Mouse (Mus musculus) left cerebral cortex, postnatal 14 days (tissue): ENCODE results near the gene Arhgap1. TPM values are rescaled to one million over a fixed set of nuclear protein-coding genes. Genes with fewer than 3 reads are reported as not detected.
"Not testable (repeated sequence)": the region's sequence is repeated elsewhere in the genome, so short reads cannot be mapped to it uniquely, and the experiment has no call there.

Experiments used
- DNase-seq, 2 experiments: peaks; one replicate each; pipeline ENCODE4 v3.0.0; 2021 to 2022; ENCODE audit warnings: low spot score in 2 of 2, mixed read lengths in 1 of 2
- intact Hi-C: fragments of 180-260 bp; cut with DNase I; formaldehyde crosslinking; loops from one replicate; pipeline ENCODE4 v1.15.1; 2025
- long read RNA-seq, 2 experiments: library from polyadenylated mRNA; stranded (forward); transcript quantifications; one replicate each; pipeline ENCODE4 v2.0.0; 2021
- total RNA-seq, 2 experiments: library from RNA; stranded (reverse); gene quantifications; 2 replicates each; pipeline ENCODE4 v1.2.3; 2021

The Arhgap1 gene
- total RNA-seq, result 10 to 100 TPM; 80.3 to 88.9 TPM
- long read RNA-seq, experiment 1, transcript Arhgap1-204 (13 exons, 2,883 nt), result minor isoform, 5 of 55 reads
- long read RNA-seq, experiment 1, transcript Arhgap1-201 (14 exons, 2,866 nt), result minor isoform, 6 of 55 reads
- long read RNA-seq, experiment 1, transcript Arhgap1-208 (3 exons, 784 nt), result minor isoform, 5 of 55 reads
- long read RNA-seq, experiment 1, transcript Arhgap1-202 (14 exons, 3,201 nt), result major isoform, 10 of 55 reads
- long read RNA-seq, experiment 1, partial matches to known transcripts, result 18 of 55 reads
- long read RNA-seq, experiment 1, other reads (novel, unspliced or antisense), result 11 of 55 reads
- long read RNA-seq, experiment 2, transcript Arhgap1-202 (14 exons, 3,201 nt), result major isoform, 12 of 35 reads
- long read RNA-seq, experiment 2, partial matches to known transcripts, result 8 of 35 reads
- long read RNA-seq, experiment 2, other reads (novel, unspliced or antisense), result 10 of 35 reads

DNA sequence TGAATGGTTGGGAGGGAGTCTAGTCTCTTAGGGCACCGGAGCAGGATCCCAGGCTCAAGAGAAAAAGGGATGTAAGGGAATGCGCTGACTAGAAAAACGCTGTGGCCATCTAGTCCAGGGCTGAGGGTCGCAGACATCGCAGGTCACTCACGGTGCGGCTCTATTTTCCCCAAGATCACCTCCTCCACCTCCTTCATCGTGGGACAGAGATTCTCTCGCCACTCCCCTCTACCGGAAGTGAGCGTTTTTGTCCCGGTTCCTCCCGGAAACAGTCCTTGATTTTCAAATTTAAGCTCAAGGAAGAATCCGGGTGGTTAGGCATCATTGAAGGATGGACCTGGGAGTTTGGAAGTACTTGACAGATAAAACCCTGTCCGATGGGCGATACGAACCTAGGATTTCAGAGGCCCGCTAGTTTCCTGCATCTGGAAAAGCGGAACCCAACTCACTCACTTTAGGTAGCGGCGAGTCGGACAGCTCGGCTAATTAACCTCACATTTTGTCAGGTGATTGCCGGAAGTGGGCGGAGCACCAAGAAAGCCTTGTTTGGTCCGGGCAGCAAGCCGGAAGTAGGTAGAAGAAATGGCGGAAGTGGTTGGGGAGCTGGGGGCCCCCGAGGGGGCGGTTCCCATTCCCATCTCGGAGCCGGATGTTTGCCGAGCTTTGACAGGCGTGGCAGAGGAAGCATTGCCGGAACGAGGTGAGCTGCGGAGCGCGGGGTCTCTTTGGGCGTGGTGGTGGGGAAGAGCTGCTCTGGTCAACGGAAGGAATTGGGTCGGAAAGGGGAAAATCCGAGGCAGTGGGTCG, at the start of gene Arhgap1, which contains the start of gene Zfp408:
Gene Arhgap1, plus strand, starts transcription at position 308 of the 807 bp plus-strand sequence.
Gene Zfp408, minus strand, starts transcription at position 239 of the 807 bp plus-strand sequence.
- intact Hi-C loops, result no loop called here
- peak; percentile 97 to 98 for DNase-seq

DNA sequence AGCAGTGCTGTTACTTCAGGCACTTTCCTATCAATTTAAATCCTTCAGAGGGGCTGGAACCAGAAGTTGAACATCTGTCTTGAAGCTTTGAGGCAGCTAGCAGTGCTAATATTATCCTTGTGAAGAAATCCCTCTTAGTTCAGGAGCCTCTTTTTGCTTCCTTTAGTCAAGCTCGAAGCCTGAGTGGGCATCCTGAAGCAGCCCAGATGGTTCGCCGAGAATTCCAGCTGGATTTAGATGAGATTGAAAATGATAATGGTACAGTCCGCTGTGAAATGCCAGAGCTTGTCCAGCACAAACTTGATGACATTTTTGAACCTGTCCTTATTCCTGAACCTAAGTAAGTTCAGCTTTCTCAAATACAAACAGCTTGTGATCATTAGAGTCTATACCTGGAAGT, 49.2 kb upstream of the Arhgap1 start:
- DNase-seq, result peak; percentile 28 to 50
- intact Hi-C loops, result loop anchor here (5.0 kb wide), 1 partner anchor 33 kb away; no protein-coding TSS in a partner anchor

GRCm38 (mm10) chr2:91602389-91602788, 47.3 kb upstream of the Arhgap1 start:
- intact Hi-C loops, result loop anchor here (5.0 kb wide), 1 partner anchor 35 kb away; no protein-coding TSS in a partner anchor
- no peak for DNase-seq

- intact Hi-C loops, DNase-seq: not testable (repeated sequence)
Measured at GRCm38 (mm10) chr2:91609370-91609769, 40.3 kb upstream of the Arhgap1 start.

DNA sequence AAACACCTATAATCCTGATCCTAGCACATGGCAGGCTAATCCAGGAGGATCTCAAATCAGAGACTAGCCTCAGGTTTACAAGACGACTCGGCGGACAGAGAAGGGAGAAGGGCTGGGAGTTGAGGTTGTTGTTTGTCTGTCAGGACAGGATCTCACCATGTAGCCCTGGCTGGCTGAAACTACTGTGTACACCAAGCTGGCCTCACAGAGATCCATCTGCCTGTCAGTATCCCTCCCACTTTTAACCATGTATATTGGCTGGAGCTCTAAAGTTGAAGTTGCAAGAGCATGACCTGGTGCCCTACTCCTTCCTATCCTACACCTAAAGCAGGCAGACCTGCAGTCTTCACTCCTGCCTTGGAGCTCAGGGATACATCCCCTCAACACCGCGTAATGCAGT, 27.3 kb upstream of the Arhgap1 start:
- intact Hi-C loops, result no loop called here
- DNase-seq, result no peak

- intact Hi-C loops, DNase-seq: not testable (repeated sequence)
Measured at GRCm38 (mm10) chr2:91623366-91623765, 26.3 kb upstream of the Arhgap1 start.

DNA sequence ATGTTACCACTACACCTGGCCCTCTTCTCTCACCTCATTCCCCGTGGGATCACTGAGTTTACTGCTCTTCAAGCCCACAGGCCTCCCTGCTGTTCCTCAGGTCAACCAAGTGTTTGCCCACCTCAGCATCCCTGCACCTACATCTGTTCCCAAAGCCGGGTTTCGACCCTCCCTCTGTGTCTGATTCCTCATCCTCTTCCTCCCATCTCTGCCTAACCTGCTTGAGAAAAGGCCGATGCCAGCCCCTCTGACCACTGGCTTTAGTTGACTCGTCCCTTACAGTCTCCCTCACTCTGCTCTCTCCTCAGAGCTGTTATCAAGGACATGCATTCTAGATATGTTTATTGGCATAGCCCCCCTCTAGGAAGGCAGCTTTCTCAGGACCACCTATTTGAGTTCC, 22.2 kb upstream of the Arhgap1 start:
- no peak for DNase-seq

GRCm38 (mm10) chr2:91628171-91628570, 21.5 kb upstream of the Arhgap1 start:
- intact Hi-C loops, result no loop called here
- DNase-seq, result no peak

More for the DNA sequence above, 22.2 kb upstream of the Arhgap1 start:
- intact Hi-C loops, result no loop called here

- intact Hi-C loops, result no loop called here
- DNase-seq, result no peak
Measured at GRCm38 (mm10) chr2:91629682-91630081, 20.0 kb upstream of the Arhgap1 start.

GRCm38 (mm10) chr2:91630384-91630783, 19.3 kb upstream of the Arhgap1 start:
- no peak for DNase-seq
- intact Hi-C loops, result no loop called here

DNA sequence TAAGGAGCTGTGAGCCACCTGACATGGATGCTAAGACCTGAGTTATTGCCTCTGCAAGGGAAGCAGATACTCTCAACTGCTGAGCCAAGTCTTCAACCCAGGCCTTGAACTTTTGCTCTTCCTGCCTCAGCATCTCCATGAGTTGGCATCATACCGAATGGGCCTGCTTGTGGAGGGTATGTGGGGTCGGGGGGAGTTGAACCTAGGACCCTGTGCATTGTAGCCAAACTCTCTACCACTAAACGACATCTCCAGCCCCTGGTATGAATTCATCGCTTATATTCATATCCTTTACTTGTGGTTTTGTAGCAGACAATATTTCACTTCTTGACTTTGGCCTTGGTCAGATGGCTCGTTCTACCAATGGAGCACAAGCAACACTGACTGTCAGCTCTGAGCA, 17.8 kb upstream of the Arhgap1 start:
- intact Hi-C loops, result no loop called here

DNA sequence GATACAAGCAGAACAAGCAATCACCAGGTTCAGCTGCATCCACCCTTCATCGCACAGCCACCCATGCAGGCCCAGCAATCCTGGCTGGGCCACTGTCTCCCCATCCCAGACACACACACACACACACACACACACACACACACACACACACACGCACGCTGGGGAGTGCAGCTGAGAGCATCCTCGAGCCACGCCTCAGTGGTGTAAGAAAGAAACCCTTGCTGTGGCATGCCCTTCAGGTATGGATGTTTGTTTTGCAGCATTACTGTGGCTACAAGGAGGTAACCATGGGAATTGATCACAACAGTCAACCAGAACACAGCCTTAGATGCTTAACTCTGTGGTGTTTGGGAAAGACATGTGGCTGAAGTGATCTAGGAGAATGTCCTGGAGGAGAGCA, 17.3 kb upstream of the Arhgap1 start:
- DNase-seq, result no peak
- intact Hi-C loops, result no loop called here

More for the DNA sequence above, 17.8 kb upstream of the Arhgap1 start:
- DNase-seq, result no peak

- intact Hi-C loops, result no loop called here
- no peak for DNase-seq
Measured at GRCm38 (mm10) chr2:91633334-91633977, 16.2 kb upstream of the Arhgap1 start.

DNA sequence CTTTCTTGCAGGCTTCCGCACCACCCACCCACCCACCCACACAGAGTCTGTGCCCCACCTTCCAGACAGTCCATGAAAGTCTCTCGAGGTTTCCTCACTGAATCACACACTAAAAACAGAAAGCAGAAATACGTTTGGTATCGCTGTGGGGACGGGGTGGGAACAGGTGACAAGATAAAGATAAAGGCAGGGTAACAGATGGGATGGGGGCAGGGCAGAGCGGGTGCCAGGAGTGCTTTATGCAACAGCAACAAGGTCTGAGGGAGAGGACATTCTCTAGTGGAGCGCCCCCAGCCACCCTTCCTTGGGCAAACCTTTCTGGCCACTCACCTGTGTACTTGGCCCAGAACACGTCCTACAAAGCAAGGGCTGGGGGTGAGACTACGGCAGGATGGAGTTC, 14.8 kb upstream of the Arhgap1 start:
- peak in 1 of 2 experiments; percentile 45 for DNase-seq
- intact Hi-C loops, result no loop called here

- intact Hi-C loops, result no loop called here
- DNase-seq, result no peak
Measured at GRCm38 (mm10) chr2:91635486-91635885, 14.2 kb upstream of the Arhgap1 start.

DNA sequence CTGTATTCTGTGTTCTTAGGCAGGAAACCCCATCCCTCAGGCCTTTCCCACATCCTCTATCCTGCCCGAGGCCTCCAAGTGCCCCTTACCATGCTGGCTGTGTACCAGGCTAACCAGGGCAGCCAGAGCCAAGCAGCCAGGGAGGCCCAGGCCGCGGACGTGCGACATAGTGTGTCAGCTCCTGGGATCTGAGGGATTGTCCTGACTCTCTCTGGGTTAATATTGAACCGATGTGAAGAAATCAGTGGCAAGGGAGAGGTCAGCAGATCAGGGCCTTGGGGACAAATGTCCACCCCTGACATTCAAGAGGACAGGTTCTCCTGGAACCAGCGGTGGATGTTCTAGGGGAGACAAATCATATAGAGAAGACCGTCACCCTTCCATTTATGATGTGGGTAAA, 13.4 kb upstream of the Arhgap1 start, which contains the start of gene F2:
Gene F2, minus strand, starts transcription at position 186 of the 400 bp plus-strand sequence.
- no peak for DNase-seq
- intact Hi-C loops, result no loop called here

- intact Hi-C loops, result no loop called here
- no peak for DNase-seq
Measured at GRCm38 (mm10) chr2:91636727-91637338, 12.8 kb upstream of the Arhgap1 start.

DNA sequence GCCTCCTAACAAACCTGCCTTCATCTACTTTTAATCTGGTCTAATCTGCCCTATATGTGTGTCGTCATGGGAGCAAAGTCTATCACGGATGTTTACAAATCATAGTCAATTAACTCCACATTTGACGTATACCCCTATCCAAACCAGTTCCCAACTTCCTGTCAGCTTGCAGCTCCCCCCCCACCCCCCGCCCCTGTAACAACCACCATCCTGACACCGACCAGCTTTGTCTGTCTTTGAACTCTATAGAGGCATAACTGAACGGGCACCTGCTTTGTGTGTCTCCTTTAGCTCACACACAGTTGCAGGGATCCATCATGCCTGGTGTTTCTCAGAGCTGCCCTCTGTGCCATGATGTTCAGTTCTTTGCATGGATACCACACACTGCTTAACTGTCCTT, 10.7 kb upstream of the Arhgap1 start:
- intact Hi-C loops, result no loop called here
- no peak for DNase-seq

GRCm38 (mm10) chr2:91642825-91643415, 6.7 kb upstream of the Arhgap1 start:
- DNase-seq, result no peak
- intact Hi-C loops, result no loop called here
